Mouse (Mus musculus) lung, adult 2 months (tissue): ENCODE results near the gene Sox15.

ENCODE experiments used
- CTCF ChIP-seq: fragments of 200-500 bp; IDR thresholded peaks from 2 replicates; pipeline ENCODE4 v1.5.1; 2011; ENCODE audit warnings: mild to moderate bottlenecking, low read length, control low read depth; ENCODE audit not compliant: insufficient read depth
- POLR2A ChIP-seq: fragments of 200-500 bp; IDR thresholded peaks from 2 replicates; pipeline ENCODE4 v1.6.1; 2011; ENCODE audit warnings: low read depth, mild to moderate bottlenecking, control low read depth, low read length, borderline replicate concordance; ENCODE audit errors: extremely low read depth

GRCm38 (mm10) chr11:69662213-69662966 lies 7.3 kb downstream of the Sox15 start, which contains the start of gene Mpdu1:
- TF ChIP-seq POLR2A = peak; percentile 92
- 0 out of 2 replicates have a peak, but pooled peaks have one; percentile 23 for TF ChIP-seq CTCF
